Mouse (Mus musculus) bone marrow macrophage, adult 2 months (primary cell): ENCODE measurements around the gene Arhgef16. TPM values are rescaled to one million over a fixed set of nuclear protein-coding genes. Genes with fewer than 3 reads are reported as not detected.
A peak's percentile ranks its signal among the peaks of the same experiment; 100 is the strongest.

Experiments used
- H3K27ac ChIP-seq: 2 replicates; pipeline ENCODE4 v1.5.1; 2012; ENCODE audit warnings: low read depth, low read length; ENCODE audit not compliant: insufficient read depth
- H3K4me1 ChIP-seq: 2 replicates; pipeline ENCODE4 v1.6.1; 2012; ENCODE audit warnings: low read length; ENCODE audit not compliant: control insufficient read depth, insufficient read depth
- H3K4me3 ChIP-seq: 2 replicates; pipeline ENCODE4 v1.5.1; 2012; ENCODE audit warnings: mild to moderate bottlenecking, low read length, moderate library complexity; ENCODE audit not compliant: insufficient read depth
- CTCF ChIP-seq: IDR thresholded peaks from 2 replicates; pipeline ENCODE4 v1.5.1; 2012; ENCODE audit warnings: low read depth, mild to moderate bottlenecking, low read length, moderate library complexity
- POLR2A ChIP-seq: IDR thresholded peaks from 2 replicates; pipeline ENCODE4 v1.6.1; 2012; ENCODE audit warnings: mild to moderate bottlenecking, low read depth, low read length, borderline replicate concordance
- polyA plus RNA-seq: library from polyadenylated mRNA; stranded (reverse); fragments of >200 nt; gene quantifications from 2 replicates; pipeline ENCODE4 v1.2.4, GENCODE M21; 2012; ENCODE audit not compliant: missing spikeins, insufficient read depth, insufficient read length

Arhgef16 gene
- polyA plus RNA-seq: not detected in 2 replicates

GRCm38 (mm10) chr4:154301466-154301881 is at the start of gene Arhgef16:
Gene Arhgef16, minus strand, starts transcription at chr4:154301676.
- no peak within 1 kb of the TSS for H3K4me3 ChIP-seq

GRCm38 (mm10) chr4:154348197-154348786 is 46.8 kb upstream of the Arhgef16 start:
- no peaks in the 10 kb centered on the region for H3K4me1 ChIP-seq
- H3K4me3 ChIP-seq: no peak overlapping the region
- TF ChIP-seq CTCF: no peak
- TF ChIP-seq POLR2A: no peak
- H3K27ac ChIP-seq: no peak overlapping the region

More at GRCm38 (mm10) chr4:154301466-154301881, at the start of gene Arhgef16:
- TF ChIP-seq CTCF: peak; percentile 40; the same call in 1 of the 2 replicates
- TF ChIP-seq POLR2A: no peak
- H3K4me1 ChIP-seq: no peaks in the 10 kb centered on the region
- H3K27ac ChIP-seq: no peak within 1 kb of the TSS

GRCm38 (mm10) chr4:154346731-154347522 is 45.5 kb upstream of the Arhgef16 start:
- H3K4me1 ChIP-seq: no peaks in the 10 kb centered on the region
- TF ChIP-seq CTCF: no peak
- no peak for TF ChIP-seq POLR2A
- no peak overlapping the region for H3K27ac ChIP-seq

GRCm38 (mm10) chr4:154336650-154337049 is 35.2 kb upstream of the Arhgef16 start:
- no peaks in the 10 kb centered on the region for H3K4me1 ChIP-seq
- H3K4me3 ChIP-seq: no peak overlapping the region
- no peak overlapping the region for H3K27ac ChIP-seq
- TF ChIP-seq CTCF (no peak), POLR2A (no peak)

More at GRCm38 (mm10) chr4:154346731-154347522, 45.5 kb upstream of the Arhgef16 start:
- H3K4me3 ChIP-seq: no peak overlapping the region

GRCm38 (mm10) chr4:154335761-154336160 is 34.3 kb upstream of the Arhgef16 start, which contains the start of gene B230104I21Rik:
Gene B230104I21Rik, plus strand, starts transcription at chr4:154336127.
- Histone ChIP-seq H3K4me3 (peak within 1 kb of the TSS; percentile 54), H3K27ac (no peak within 1 kb of the TSS), H3K4me1 (no peaks in the 10 kb centered on the region)
- TF ChIP-seq CTCF (no peak), POLR2A (no peak)

- Histone ChIP-seq H3K4me3 (peak overlapping the region; percentile 54), H3K27ac (no peak overlapping the region), H3K4me1 (no peaks in the 10 kb centered on the region)
- no peak for TF ChIP-seq POLR2A
- TF ChIP-seq CTCF: no peak
These were observed 33.4 kb upstream of the Arhgef16 start for GRCm38 (mm10) chr4:154334699-154335402.

- Histone ChIP-seq H3K4me1 (no peaks in the 10 kb centered on the region), H3K4me3 (no peak overlapping the region), H3K27ac (no peak overlapping the region)
- TF ChIP-seq POLR2A (no peak), CTCF (no peak)
These were observed 31.8 kb upstream of the Arhgef16 start for GRCm38 (mm10) chr4:154333300-154333699.

- Histone ChIP-seq H3K27ac (no peak overlapping the region), H3K4me1 (no peaks in the 10 kb centered on the region), H3K4me3 (no peak overlapping the region)
- TF ChIP-seq CTCF (no peak), POLR2A (no peak)
These were observed 29.8 kb upstream of the Arhgef16 start for GRCm38 (mm10) chr4:154331271-154331670.

- Histone ChIP-seq H3K27ac (no peak overlapping the region), H3K4me1 (no peaks in the 10 kb centered on the region), H3K4me3 (no peak overlapping the region)
- TF ChIP-seq CTCF (no peak), POLR2A (no peak)
These were observed 28.5 kb upstream of the Arhgef16 start for GRCm38 (mm10) chr4:154330001-154330400.
